Mouse (Mus musculus) kidney, postnatal 0 days (tissue): ENCODE data around the gene Tfap4. TPM values are rescaled to one million over a fixed set of nuclear protein-coding genes. Genes with fewer than 3 reads are reported as not detected.

Experiments used
- ATAC-seq: fragments of 200-750 bp; cut with Nextera tagmentation; replicated peaks from 2 replicates; pipeline ENCODE4 v1.8.0; 2017; ENCODE audit warnings: low read depth, moderate number of reproducible peaks, moderate TSS enrichment, moderate library complexity; ENCODE audit not compliant: low FRiP score
- DNase-seq: peaks from one replicate; pipeline ENCODE4 v3.0.0-alpha.2; 2016; ENCODE audit warnings: low spot score
- H3K27ac ChIP-seq: fragments of 300-500 bp; sonication (generic); 2 replicates; pipeline ENCODE4 v1.5.1; 2014; ENCODE audit warnings: mild to moderate bottlenecking
- H3K27me3 ChIP-seq: fragments of 300-500 bp; sonication (generic); 2 replicates; pipeline ENCODE4 v1.6.1; 2014; ENCODE audit warnings: low read length, mixed read lengths; ENCODE audit not compliant: insufficient read depth
- H3K36me3 ChIP-seq: fragments of 300-500 bp; sonication (generic); 2 replicates; pipeline ENCODE4 v1.6.1; 2014; ENCODE audit warnings: low read length, mixed read lengths; ENCODE audit not compliant: insufficient read depth
- H3K4me1 ChIP-seq: fragments of 300-500 bp; sonication (generic); replicated peaks from 2 replicates; pipeline ENCODE4 v1.6.1; 2014; ENCODE audit warnings: antibody characterized with exemption, low read length, mixed read lengths; ENCODE audit not compliant: insufficient read depth
- H3K4me2 ChIP-seq: fragments of 300-500 bp; sonication (generic); 2 replicates; pipeline ENCODE4 v1.6.1; 2014; ENCODE audit warnings: mild to moderate bottlenecking, low read length, moderate library complexity, mixed read lengths
- H3K4me3 ChIP-seq: fragments of 300-500 bp; sonication (generic); replicated peaks from 2 replicates; pipeline ENCODE4 v1.5.1; 2014; ENCODE audit warnings: low read depth, low read length
- H3K9ac ChIP-seq: fragments of 300-500 bp; sonication (generic); 2 replicates; pipeline ENCODE4 v1.6.1; 2014; ENCODE audit warnings: low read depth, low read length
- H3K9me3 ChIP-seq: fragments of 300-500 bp; sonication (generic); replicated peaks from 2 replicates; pipeline ENCODE4 v1.6.1; 2016; ENCODE audit warnings: low read length, inconsistent platforms, mixed read lengths
- CTCF ChIP-seq: IDR thresholded peaks from 2 replicates; pipeline ENCODE4 v1.5.1; 2016; ENCODE audit warnings: antibody characterized with exemption, low read depth, mild to moderate bottlenecking, moderate library complexity
- WGBS: fragments of 180-500 bp; shearing (Covaris S2); extraction: QIAGEN DNeasy Blood & Tissue Kit; methylation state at CpG from one replicate; pipeline ENCODE4 v1.1.7; 2014; 5-methylcytosine and 5-hydroxymethylcytosine counted together
- polyA plus RNA-seq: library from polyadenylated mRNA; unstranded; fragments of >200 nt; fragmentation: Nextera tagmentation; extraction: Ambion mirVana; gene quantifications from 2 replicates; pipeline ENCODE4 v1.2.1, GENCODE M21; 2015

Gene Tfap4
- polyA plus RNA-seq, 1 experiment from 2014 or later, result 17.2 TPM

GRCm38 (mm10) chr16:4558384-4558979, 1.2 kb downstream of the Tfap4 start:
- Histone ChIP-seq H3K4me1 (peaks cover 10% of the 10 kb centered on the region; the same call in 1 of the 2 replicates), H3K9me3 (no peaks in the 10 kb centered on the region), H3K36me3 (0 out of 2 replicates have a peak, but pooled peaks cover 2% of the 10 kb centered on the region), H3K27ac (peak overlapping the region; percentile 95), H3K4me3 (peak overlapping the region; percentile 87), H3K27me3 (no peaks in the 10 kb centered on the region), H3K9ac (peak overlapping the region; percentile 78), H3K4me2 (peak overlapping the region; percentile 97)
- no peak for TF ChIP-seq CTCF
- DNase-seq (peak; percentile 96), ATAC-seq (peak; percentile 85)
- under 1% methylated on average over 38 of the region's 38 CpGs for WGBS

- under 1% methylated on average over 19 of the region's 19 CpGs for WGBS
- Histone ChIP-seq H3K36me3 (0 out of 2 replicates have a peak, but pooled peaks cover 2% of the 10 kb centered on the region), H3K9ac (peak overlapping the region; percentile 78), H3K4me1 (peaks cover 15% of the 10 kb centered on the region), H3K4me3 (peak overlapping the region; percentile 87), H3K27me3 (no peaks in the 10 kb centered on the region), H3K27ac (peak overlapping the region; percentile 95), H3K9me3 (no peaks in the 10 kb centered on the region), H3K4me2 (peak overlapping the region; percentile 97)
- ATAC-seq (peak; percentile 47), DNase-seq (peak; percentile 62)
- no peak for TF ChIP-seq CTCF
These were observed 1.7 kb downstream of the Tfap4 start for GRCm38 (mm10) chr16:4557949-4558348.

DNA sequence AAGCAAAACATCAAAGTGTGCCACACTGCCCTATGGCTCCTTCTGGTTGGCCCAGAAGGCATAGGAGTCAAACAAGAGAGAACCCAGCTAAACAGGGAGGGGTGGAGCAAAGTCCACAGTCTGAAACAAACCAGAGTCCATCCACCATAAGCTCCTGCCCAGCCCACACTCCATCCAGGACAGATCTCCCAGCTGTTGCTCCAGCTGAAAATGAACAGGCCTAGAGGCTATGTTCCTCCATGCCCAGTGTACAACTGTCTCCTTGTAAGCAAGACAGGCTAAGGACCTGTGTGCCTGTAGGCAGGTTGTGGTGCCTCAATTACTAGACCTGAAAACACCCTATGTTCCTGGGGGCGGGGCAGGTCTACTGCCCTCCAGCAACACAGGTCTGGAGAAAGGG, 2.6 kb downstream of the Tfap4 start:
- H3K4me1 ChIP-seq, result peaks cover 19% of the 10 kb centered on the region
- no peak for ATAC-seq
- no peak for TF ChIP-seq CTCF
- WGBS, result 65% methylated on average over 1 of the region's 1 CpGs
- no peaks in the 10 kb centered on the region for H3K27me3 ChIP-seq
- 0 out of 2 replicates have a peak overlapping the region, but pooled peaks have one; percentile 87 for H3K4me3 ChIP-seq
- no peaks in the 10 kb centered on the region for H3K9me3 ChIP-seq
- 0 out of 2 replicates have a peak, but pooled peaks cover 2% of the 10 kb centered on the region for H3K36me3 ChIP-seq
- H3K27ac ChIP-seq, result peak overlapping the region; percentile 95
- H3K9ac ChIP-seq, result no peak overlapping the region
- peak overlapping the region; percentile 97 for H3K4me2 ChIP-seq
- DNase-seq, result peak; percentile 23

DNA sequence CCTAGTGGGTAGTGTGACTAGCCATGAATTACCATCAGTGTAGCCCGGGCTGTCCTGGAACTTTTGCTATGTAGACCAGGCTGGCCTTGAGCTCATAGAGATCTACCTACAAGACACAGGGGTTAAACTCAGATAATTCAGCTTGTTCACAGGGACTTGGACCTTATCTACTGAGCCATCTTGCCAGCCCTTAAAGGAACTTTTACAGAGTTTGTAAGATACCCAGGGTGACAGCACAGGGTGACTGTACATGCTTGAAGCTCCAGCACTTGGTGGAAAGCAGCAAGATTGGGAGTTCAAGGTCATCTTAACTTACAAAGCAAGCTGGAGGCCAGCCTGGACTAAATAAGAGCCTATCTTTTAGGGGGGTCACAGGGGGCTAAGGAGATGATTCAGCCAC, 4.1 kb downstream of the Tfap4 start:
- Histone ChIP-seq H3K4me1 (peaks cover 19% of the 10 kb centered on the region), H3K9ac (no peak overlapping the region), H3K9me3 (no peaks in the 10 kb centered on the region), H3K27ac (no peak overlapping the region), H3K4me3 (no peak overlapping the region), H3K36me3 (0 out of 2 replicates have a peak, but pooled peaks cover 2% of the 10 kb centered on the region), H3K27me3 (no peaks in the 10 kb centered on the region), H3K4me2 (no peak overlapping the region)
- ATAC-seq (no peak), DNase-seq (no peak)
- WGBS, result 97% methylated on average over 1 of the region's 1 CpGs
- TF ChIP-seq CTCF, result no peak

DNA sequence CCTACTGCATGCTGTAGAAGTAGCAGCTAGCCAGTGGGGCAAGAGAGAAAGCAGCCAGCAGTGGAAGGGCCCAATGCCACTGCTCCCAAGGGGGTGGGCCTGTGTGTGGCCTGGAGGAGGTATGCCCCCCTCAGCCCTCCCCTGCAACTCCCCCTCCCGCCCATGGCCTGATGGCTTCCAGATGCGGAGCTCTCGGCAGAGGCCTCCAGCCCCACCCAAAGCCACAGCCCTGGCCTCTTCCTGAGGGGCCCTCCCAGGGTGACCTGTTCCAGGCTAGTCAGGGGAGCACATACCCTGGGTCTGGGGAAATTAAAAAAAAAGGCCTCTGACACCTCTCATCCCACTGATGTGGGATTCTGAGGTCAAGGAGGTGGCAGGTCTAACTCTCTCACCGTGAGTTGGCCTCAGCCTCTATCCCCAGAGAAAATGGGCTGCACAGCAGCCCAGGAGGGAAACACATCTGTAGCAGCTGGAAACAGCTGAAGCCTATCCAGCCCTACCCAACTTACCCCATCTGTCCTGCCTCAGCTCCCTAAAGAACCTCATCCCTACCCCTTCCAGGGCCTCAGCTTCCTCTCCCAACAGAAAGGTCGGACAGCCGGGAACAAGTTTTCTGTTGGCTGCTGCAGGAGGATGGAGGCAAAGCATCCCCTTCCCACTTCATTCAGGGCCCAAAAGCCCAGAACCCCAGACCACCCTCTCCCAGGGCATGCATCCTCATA, 6.7 kb downstream of the Tfap4 start:
- no peak overlapping the region for H3K4me2 ChIP-seq
- WGBS, result 22% methylated on average over 6 of the region's 6 CpGs
- 0 out of 2 replicates have a peak, but pooled peaks have one; percentile 6 for ATAC-seq
- H3K9me3 ChIP-seq, result no peaks in the 10 kb centered on the region
- H3K4me1 ChIP-seq, result peaks cover 19% of the 10 kb centered on the region
- no peak for DNase-seq
- H3K4me3 ChIP-seq, result no peak overlapping the region
- 0 out of 2 replicates have a peak overlapping the region, but pooled peaks have one; percentile 27 for H3K9ac ChIP-seq
- peak overlapping the region; percentile 47; the same call in 1 of the 2 replicates for H3K27ac ChIP-seq
- TF ChIP-seq CTCF, result no peak
- H3K27me3 ChIP-seq, result no peaks in the 10 kb centered on the region
- peaks cover 7% of the 10 kb centered on the region; the same call in 1 of the 2 replicates for H3K36me3 ChIP-seq

GRCm38 (mm10) chr16:4551885-4552284, 7.8 kb downstream of the Tfap4 start:
- peaks cover 10% of the 10 kb centered on the region; the same call in 1 of the 2 replicates for H3K36me3 ChIP-seq
- no peaks in the 10 kb centered on the region for H3K27me3 ChIP-seq
- 0 out of 2 replicates have a peak overlapping the region, but pooled peaks have one; percentile 37 for H3K9ac ChIP-seq
- ATAC-seq (no peak), DNase-seq (no peak)
- TF ChIP-seq CTCF, result no peak
- H3K4me2 ChIP-seq, result no peak overlapping the region
- H3K9me3 ChIP-seq, result no peaks in the 10 kb centered on the region
- no peak overlapping the region for H3K27ac ChIP-seq
- peaks cover 10% of the 10 kb centered on the region for H3K4me1 ChIP-seq
- no peak overlapping the region for H3K4me3 ChIP-seq
- 93% methylated on average over 12 of the region's 12 CpGs for WGBS
